Mouse (Mus musculus) myocyte (in vitro differentiated cells): ENCODE data around the gene Gnaq.

Source experiments
- E2F4 ChIP-seq: IDR thresholded peaks from one replicate; pipeline ENCODE4 v1.6.1; 2011; ENCODE audit warnings: mild to moderate bottlenecking, control low read depth, moderate library complexity; ENCODE audit not compliant: insufficient read depth
- MAX ChIP-seq: IDR thresholded peaks from one replicate; pipeline ENCODE4 v1.6.1; 2011; ENCODE audit warnings: low read depth, mild to moderate bottlenecking, control low read depth
- MYOD1 ChIP-seq, 3 experiments: IDR thresholded peaks; one replicate each; pipeline ENCODE4 v1.6.1; 2011; ENCODE audit warnings: control low read depth in 2 of 3, low read depth in 2 of 3, mild to moderate bottlenecking in 2 of 3, moderate library complexity in 1 of 3; ENCODE audit not compliant: insufficient read length in 2 of 3, control insufficient read depth in 1 of 3
- MYOG ChIP-seq, 3 experiments: IDR thresholded peaks; one replicate each; pipeline ENCODE4 v1.6.1; 2011; ENCODE audit warnings: control low read depth in 2 of 3, low read depth in 2 of 3, mild to moderate bottlenecking in 2 of 3; ENCODE audit not compliant: insufficient read length in 2 of 3, control insufficient read depth in 1 of 3, insufficient read depth in 1 of 3
- POLR2A ChIP-seq: IDR thresholded peaks from one replicate; pipeline ENCODE4 v1.6.1; 2011; ENCODE audit warnings: low read depth, mild to moderate bottlenecking, control low read depth, moderate library complexity; ENCODE audit not compliant: insufficient read length
- SRF ChIP-seq: IDR thresholded peaks from one replicate; pipeline ENCODE4 v1.6.1; 2011; ENCODE audit warnings: low read depth; ENCODE audit not compliant: control insufficient read depth, insufficient read length
- TCF12 ChIP-seq: IDR thresholded peaks from one replicate; pipeline ENCODE4 v1.6.1; 2011; ENCODE audit warnings: mild to moderate bottlenecking, control low read depth; ENCODE audit not compliant: poor library complexity, insufficient read depth, severe bottlenecking
- USF1 ChIP-seq: IDR thresholded peaks from one replicate; pipeline ENCODE4 v1.6.1; 2011; ENCODE audit warnings: low read depth, mild to moderate bottlenecking, control low read depth, moderate library complexity

DNA sequence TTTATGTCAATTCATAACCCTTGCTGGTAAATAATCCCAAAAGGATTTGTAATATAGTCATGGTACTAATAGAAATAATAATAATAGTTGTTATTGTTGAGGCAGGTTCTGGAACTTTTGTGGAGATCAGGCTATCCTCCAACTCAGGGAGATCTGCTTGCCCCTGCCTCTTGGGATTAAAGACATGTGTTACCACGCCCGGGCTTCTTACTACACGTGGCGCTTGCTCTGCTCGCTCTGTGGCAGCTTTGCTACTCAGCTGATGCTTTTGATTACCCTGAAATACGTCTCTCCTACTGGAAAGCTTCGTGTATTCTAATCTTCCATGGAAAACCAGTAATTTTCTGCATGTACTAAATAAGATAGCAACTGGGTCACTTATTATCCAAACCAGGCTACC lies 187.4 kb downstream of the Gnaq start:
- TF ChIP-seq POLR2A (no peak), SRF (no peak), MAX (no peak), TCF12 (no peak), MYOD1 (IDR thresholded peaks at IDR 0.05; ENCODE audit: control insufficient read depth in 1 of 3, insufficient read length in 2 of 3, low read depth in 2 of 3) (no peak), USF1 (no peak), MYOG (IDR thresholded peaks at IDR 0.05; ENCODE audit: control insufficient read depth in 1 of 3, insufficient read depth in 1 of 3, insufficient read length in 2 of 3, low read depth in 2 of 3) (no peak), E2F4 (no peak)
